Mouse (Mus musculus) C2C12 (cell line): Measurements from ENCODE around the gene Jak2.

ENCODE experiments used
- CEBPB ChIP-seq: IDR thresholded peaks from one replicate; pipeline ENCODE4 v1.6.1; 2011; ENCODE audit warnings: low read depth, mild to moderate bottlenecking, control low read depth, moderate library complexity
- CTCF ChIP-seq: IDR thresholded peaks from one replicate; pipeline ENCODE4 v1.5.1; 2011; ENCODE audit not compliant: control insufficient read depth, insufficient read depth, insufficient read length
- FOSL1 ChIP-seq: IDR thresholded peaks from one replicate; pipeline ENCODE4 v1.8.0; 2011; ENCODE audit warnings: mild to moderate bottlenecking, low read length; ENCODE audit not compliant: poor library complexity, insufficient read depth, severe bottlenecking
- MAX ChIP-seq: IDR thresholded peaks from one replicate; pipeline ENCODE4 v1.6.1; 2011; ENCODE audit warnings: mild to moderate bottlenecking, control low read depth
- MYOD1 ChIP-seq: IDR thresholded peaks from one replicate; pipeline ENCODE4 v1.6.1; 2011; ENCODE audit warnings: low read depth; ENCODE audit not compliant: control insufficient read depth, insufficient read length
- MYOG ChIP-seq: IDR thresholded peaks from one replicate; pipeline ENCODE4 v1.6.1; 2011; ENCODE audit not compliant: control insufficient read depth, insufficient read length; ENCODE audit errors: extremely low read depth
- USF1 ChIP-seq: IDR thresholded peaks from one replicate; pipeline ENCODE4 v1.6.1; 2011; ENCODE audit warnings: low read depth, mild to moderate bottlenecking, control low read depth, moderate library complexity

DNA sequence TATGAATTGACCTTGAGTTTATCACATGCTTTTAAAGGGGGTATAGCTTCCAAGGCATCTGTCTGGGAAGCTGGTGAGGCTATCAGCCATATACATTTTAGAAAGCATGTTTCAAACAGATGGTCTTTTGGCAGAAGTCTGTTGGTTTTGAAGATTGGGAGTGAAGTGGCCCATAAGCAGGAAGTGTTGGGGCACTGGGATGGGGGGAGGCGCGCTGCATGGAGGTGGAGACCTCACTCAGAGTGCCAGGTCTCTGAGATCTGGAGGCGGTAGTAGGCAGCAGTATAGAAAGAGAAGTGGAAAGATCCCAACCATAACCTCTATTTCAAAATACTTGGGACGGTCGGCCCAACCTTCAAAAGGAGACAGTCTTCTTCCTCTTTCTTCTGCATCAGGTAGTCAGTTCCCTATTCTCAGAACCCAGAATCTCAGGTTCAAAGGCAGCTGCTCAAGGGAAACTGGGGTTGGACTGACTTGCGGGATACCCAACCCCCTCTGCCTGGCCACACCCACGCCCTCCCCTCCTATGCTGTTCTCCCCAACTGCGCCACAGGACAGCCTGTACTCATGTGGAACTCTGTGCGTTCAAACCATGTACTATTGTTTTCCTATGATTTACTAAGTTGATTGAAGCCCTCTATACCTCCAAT is 23.6 kb upstream of the Jak2 start:
- TF ChIP-seq CTCF, result no peak
- TF ChIP-seq CEBPB, result no peak
- no peak for TF ChIP-seq FOSL1
- TF ChIP-seq MYOD1, result no peak
- TF ChIP-seq USF1, result no peak
- no peak for TF ChIP-seq MAX
- no peak for TF ChIP-seq MYOG
